Mouse (Mus musculus) heart, postnatal 0 days (tissue): ENCODE results near the gene Hfm1.

Experiments
- CTCF ChIP-seq: IDR thresholded peaks from 2 replicates; pipeline ENCODE4 v1.5.1; 2016; ENCODE audit warnings: antibody characterized with exemption, control low read depth, low read depth
- EP300 ChIP-seq: IDR thresholded peaks from 2 replicates; pipeline ENCODE4 v1.6.1; 2016; ENCODE audit warnings: antibody characterized with exemption, low read depth

GRCm38 (mm10) chr5:106956467-106956866, 30.3 kb upstream of the Hfm1 start:
- no peak for TF ChIP-seq EP300
- no peak for TF ChIP-seq CTCF
